Mouse (Mus musculus) cerebellum, adult 2 months (tissue): ENCODE data around the gene Tuba1b.

ENCODE experiments used
- CTCF ChIP-seq: fragments of 200-500 bp; IDR thresholded peaks from 2 replicates; pipeline ENCODE4 v1.5.1; 2011; ENCODE audit warnings: low read depth, mild to moderate bottlenecking, control low read depth, low read length, moderate library complexity, borderline replicate concordance; ENCODE audit not compliant: insufficient read depth
- POLR2A ChIP-seq: fragments of 200-500 bp; IDR thresholded peaks from 2 replicates; pipeline ENCODE4 v1.6.1; 2011; ENCODE audit warnings: low read length, control low read depth, borderline replicate concordance; ENCODE audit not compliant: insufficient read depth

- no peak for TF ChIP-seq CTCF
- TF ChIP-seq POLR2A = no peak
These were observed 43.1 kb downstream of the Tuba1b start for GRCm38 (mm10) chr15:98891198-98891742.
